ENCODE assay signal across 12 mouse cellular contexts in genomic region chr12:26877691-26878121, GRCm38 (mm10).
DNase-seq lines count a peak whose midpoint lies in the region; ATAC-seq and TF ChIP-seq lines count a peak whose summit lies in the region.
"Had no signal": no experiment of that assay in that cellular context is flagged by ENCODE, and none has a peak within 500 bp of the region (broad histone marks: within the 10 kb centered on the region; RNA-seq: fewer than 3 reads in every experiment).

No protein-coding gene starts in this region.

- POLR2A ChIA-PET in Patski (lab: Charles Lee): no interaction called here

- H3K27ac ChIP-seq in forebrain, embryonic 16.5 days (ENCODE audit: low read length): peak overlapping the region; percentile 97
- H3K27ac ChIP-seq in midbrain, embryonic 13.5 days: peak overlapping the region; percentile 76
- no peak overlapping the region for H3K27ac ChIP-seq in intestine, embryonic 15.5 days
- H3K27ac ChIP-seq: macrophage had no signal

- no peaks in the 10 kb centered on the region for H3K9me3 ChIP-seq in forebrain, embryonic 16.5 days (ENCODE audit: control insufficient read depth, low read length)
- no peaks in the 10 kb centered on the region for H3K9me3 ChIP-seq in midbrain, embryonic 13.5 days
- no peaks in the 10 kb centered on the region for H3K9me3 ChIP-seq in intestine, embryonic 15.5 days

- H3K4me2 ChIP-seq in forebrain, embryonic 16.5 days (ENCODE audit: low read length): 0 out of 2 replicates have a peak overlapping the region, but pooled peaks have one; percentile 18
- no peak overlapping the region for H3K4me2 ChIP-seq in midbrain, embryonic 13.5 days (replicated peaks)
- no peak overlapping the region for H3K4me2 ChIP-seq in intestine, embryonic 15.5 days (replicated peaks)
- H3K4me2 ChIP-seq: heart, embryonic 11.5 days; liver, embryonic 11.5 days had no signal

- no peak for DNase-seq in frontal cortex, postnatal 25 days (ENCODE audit: low spot score in 2 of 2)
- no peak for DNase-seq in Patski (ENCODE audit: low read depth, low spot score)
- DNase-seq in heart, adult 8-10 months (ENCODE audit: low spot score): no peak
- no peak for DNase-seq in lung, postnatal 4 days
- DNase-seq: adrenal gland, postnatal 25 days had no signal

- no peak overlapping the region for H3K4me3 ChIP-seq in forebrain, embryonic 16.5 days (replicated peaks; ENCODE audit: low read length)
- no peak overlapping the region for H3K4me3 ChIP-seq in midbrain, embryonic 13.5 days (replicated peaks)
- H3K4me3 ChIP-seq in intestine, embryonic 15.5 days (replicated peaks): no peak overlapping the region

- no peaks in the 10 kb centered on the region for H3K36me3 ChIP-seq in forebrain, embryonic 16.5 days (ENCODE audit: control insufficient read depth, insufficient read depth)
- H3K36me3 ChIP-seq in midbrain, embryonic 13.5 days: no peaks in the 10 kb centered on the region
- H3K36me3 ChIP-seq in intestine, embryonic 15.5 days: no peaks in the 10 kb centered on the region

- in situ Hi-C loops in Patski (cut with MboI; ENCODE audit: low pct_unique_long_range_greater_than_20kb): no loop called here

- 9% methylated on average over 2 of the region's 2 CpGs for WGBS in forebrain, embryonic 16.5 days
- 21% methylated on average over 2 of the region's 2 CpGs for WGBS in midbrain, embryonic 13.5 days
- 72% methylated on average over 2 of the region's 2 CpGs for WGBS in intestine, embryonic 15.5 days

- CTCF ChIA-PET in Patski (lab: Charles Lee): no interaction called here

- H3K9ac ChIP-seq in forebrain, embryonic 16.5 days (replicated peaks; ENCODE audit: low read depth, low read length): peak overlapping the region; percentile 46
- no peak overlapping the region for H3K9ac ChIP-seq in midbrain, embryonic 13.5 days (replicated peaks)
- H3K9ac ChIP-seq in intestine, embryonic 15.5 days: no peak overlapping the region

- no peak for TF ChIP-seq CTCF in Patski (IDR thresholded peaks at IDR 0.05)

- H3K27me3 ChIP-seq in Patski: no peaks in the 10 kb centered on the region
- no peaks in the 10 kb centered on the region for H3K27me3 ChIP-seq in forebrain, embryonic 16.5 days (replicated peaks; ENCODE audit: control insufficient read depth, insufficient read depth, low read length)
- H3K27me3 ChIP-seq in midbrain, embryonic 13.5 days: no peaks in the 10 kb centered on the region
- no peaks in the 10 kb centered on the region for H3K27me3 ChIP-seq in intestine, embryonic 15.5 days (replicated peaks)

- peaks cover 21% of the 10 kb centered on the region for H3K4me1 ChIP-seq in forebrain, embryonic 16.5 days (replicated peaks; ENCODE audit: control insufficient read depth, insufficient read depth, low read length)
- peaks cover 29% of the 10 kb centered on the region for H3K4me1 ChIP-seq in midbrain, embryonic 13.5 days (replicated peaks)
- H3K4me1 ChIP-seq in intestine, embryonic 15.5 days (replicated peaks): no peaks in the 10 kb centered on the region

- ATAC-seq in frontal cortex, adult (ENCODE audit: low TSS enrichment): peak; percentile 87
- peak; percentile 66 for ATAC-seq in Patski
- ATAC-seq in forebrain, embryonic 16.5 days: peak; percentile 98
- ATAC-seq in midbrain, embryonic 13.5 days: peak; percentile 84
- no peak for ATAC-seq in intestine, embryonic 15.5 days
